Mouse (Mus musculus): ENCODE results near the gene Tfrc. TPM values are rescaled to one million over a fixed set of nuclear protein-coding genes. Genes with fewer than 3 reads are reported as not detected.

Tfrc gene
- total RNA-seq, 4 experiments from 2014 or later, result 17.5 to 46.5 (median 26.6) TPM

DNA sequence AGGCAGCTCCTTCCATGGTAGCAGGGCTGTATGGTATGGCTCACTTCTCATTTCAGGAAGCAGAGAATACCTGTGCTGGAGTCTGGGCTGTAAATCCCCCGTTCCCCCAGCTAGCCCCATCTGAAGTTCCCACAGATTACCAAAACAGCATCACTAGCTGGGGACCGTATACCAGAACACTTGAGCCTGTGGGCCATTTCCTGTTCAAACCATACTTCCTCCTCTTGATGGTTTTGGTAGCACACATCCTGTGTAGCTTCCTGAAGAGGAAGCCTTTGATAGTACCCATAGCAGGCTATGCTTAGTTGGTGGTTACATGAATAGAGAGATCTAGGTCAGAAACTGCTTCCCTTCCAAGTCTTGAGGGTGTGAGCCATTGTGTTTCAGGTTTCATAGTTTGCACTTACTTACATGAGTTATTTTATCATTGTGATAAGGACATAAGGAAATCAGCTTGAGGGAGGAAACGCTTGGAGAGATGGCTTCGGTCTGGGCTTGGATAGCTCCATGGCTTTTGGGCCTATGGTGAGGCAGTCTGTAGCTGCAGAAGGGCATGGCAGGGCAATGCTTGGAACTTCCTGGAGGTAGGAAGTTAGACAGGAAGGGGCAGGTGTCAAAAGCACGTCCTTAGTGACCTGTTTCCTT is 42.4 kb downstream of the Tfrc start:
- no peak for DNase-seq

DNA sequence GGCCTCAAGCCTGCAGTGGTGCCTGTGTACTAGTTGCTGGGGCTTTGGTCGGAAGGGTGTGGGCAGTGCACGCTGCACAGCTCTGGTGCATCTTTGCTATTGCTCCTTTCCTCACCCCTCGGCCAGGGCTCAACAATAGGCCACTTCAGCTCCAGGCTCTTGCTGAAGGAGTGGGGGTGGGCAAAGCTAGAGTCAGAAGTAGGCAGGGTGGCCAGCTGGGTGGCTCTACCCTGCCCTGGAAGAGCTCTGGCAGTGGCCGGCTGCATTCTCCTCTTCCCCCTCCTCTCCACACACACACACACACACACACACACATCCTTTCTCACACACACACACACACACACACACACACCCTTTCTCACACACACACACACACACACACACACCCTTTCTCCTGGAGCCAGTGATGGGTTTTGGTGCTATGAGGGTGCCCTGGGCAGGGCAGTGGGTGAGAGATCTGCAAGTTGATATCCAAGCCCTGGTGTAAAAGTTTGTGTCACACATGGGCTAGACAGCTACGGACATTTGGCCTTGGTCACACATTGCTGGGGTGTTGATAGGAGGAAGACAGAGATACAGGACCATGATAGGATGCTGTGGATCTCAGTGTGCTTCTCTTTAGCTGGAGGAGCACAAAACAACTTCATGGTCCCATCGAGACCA is 45.5 kb downstream of the Tfrc start:
- DNase-seq, result no peak

DNA sequence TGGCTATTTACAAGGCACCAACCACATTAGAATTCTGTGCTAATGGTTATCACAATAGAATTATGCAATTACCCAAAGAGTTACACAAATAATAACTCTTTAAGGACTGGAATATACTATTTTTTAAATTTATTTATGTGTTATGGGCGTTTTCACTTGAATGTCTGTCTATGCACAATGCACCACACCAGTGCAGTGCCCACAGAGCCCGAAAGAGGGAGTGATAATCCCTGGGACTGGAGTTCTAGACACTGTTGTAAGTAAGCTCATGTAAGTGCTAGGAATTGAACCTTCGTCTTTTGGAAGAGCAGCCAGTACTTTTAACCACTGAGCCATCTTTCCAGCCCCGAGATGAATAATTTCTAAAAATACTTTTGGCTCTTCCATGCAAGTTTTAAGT is 46.8 kb downstream of the Tfrc start:
- no peak for DNase-seq

DNA sequence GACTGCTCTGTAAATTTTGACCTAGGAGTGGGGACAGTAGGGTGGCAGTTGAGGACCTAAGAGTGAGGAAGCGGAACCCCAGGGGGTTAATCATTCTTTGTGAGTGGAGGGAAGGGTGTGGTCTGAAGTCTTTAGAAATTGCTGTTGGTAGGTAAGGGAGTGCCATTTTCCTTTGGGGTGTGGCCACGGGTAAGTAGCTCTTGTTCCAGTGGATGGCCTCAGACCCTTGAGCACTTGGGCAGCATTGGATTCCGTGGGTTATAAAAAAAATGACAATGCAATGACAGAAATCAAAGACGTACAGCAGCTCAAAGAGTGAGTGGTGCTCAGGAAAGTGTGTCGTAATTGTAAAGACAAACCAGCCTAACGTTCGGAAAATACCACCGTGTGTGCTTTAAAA is 47.6 kb downstream of the Tfrc start:
- DNase-seq, result no peak

DNA sequence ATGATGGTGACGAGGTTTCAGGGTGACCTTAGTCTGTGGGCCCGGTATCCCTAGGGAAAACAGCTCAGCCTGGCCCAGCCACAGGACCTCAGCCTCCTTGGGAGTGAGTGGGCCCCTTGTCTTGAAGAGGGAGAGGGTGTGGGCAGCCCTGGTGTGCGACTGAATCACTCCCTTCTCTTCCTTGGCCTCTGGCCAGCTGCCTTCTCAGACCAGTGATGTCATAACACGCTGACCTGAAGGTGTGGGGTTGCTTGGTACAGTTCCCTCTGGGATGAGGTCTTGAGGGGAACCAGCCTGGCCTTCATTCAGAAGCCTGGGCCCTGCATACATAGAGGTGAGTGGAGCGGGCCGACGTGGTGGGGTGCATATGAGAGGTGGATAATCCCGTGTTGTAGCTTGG is 48.1 kb downstream of the Tfrc start:
- DNase-seq, result no peak

DNA sequence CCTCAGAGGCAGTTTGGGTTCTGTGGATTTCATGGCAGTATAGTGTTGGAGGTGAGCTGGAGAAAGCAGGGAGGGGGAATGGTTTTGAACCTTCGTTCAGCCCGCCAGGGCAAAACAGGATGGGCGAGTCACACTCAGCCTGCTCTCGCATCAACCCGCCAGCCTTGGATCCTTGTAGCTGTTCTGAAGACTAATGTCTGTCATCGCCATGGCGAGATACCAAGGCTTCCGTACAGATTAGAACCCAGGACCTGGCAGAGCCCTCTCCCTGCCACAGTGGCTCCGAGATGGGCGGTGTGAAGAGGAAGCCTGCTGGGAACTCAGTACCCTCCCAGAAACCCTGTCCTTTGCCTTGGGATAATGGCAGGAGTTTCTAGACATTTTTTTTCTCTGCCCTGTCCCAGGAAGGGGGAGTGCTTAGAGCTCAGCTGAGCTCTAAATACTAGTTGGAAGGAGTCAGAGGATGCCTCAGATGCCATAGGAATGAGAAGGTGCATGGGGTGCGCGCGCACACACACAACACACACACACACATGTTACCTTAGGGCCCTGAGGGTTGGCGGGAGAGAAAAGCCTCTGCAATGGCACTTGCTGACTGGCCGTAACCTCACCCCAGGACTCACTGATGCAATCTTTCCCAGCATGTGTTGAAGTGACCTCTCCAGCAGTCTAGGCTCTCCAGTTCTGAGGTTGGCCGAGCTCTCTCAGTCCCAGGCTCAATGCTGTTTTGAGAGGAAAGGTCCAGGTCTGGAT is 49.0 kb downstream of the Tfrc start:
- no peak for DNase-seq

DNA sequence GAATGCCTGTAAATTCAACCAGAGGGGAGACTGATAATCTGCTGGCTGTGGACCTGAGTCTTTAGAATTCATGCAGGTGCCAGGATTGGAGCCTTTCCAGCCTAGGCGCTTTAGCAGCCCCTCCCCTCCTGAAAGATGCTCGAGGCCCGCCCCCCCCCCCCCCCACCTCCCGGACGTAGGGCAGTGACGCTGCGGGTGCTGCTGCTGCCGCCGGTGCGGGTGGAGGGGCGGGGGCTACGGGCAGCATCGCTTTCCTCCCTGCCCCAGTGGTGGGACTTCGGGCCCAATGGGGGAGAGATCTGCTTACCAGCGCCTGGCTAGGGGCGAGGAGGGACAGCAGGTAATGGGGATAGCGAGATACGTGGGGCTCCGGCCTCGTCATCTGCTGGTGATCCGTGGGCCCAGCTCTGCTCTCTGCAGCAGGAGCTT is 50.0 kb downstream of the Tfrc start:
- DNase-seq, result no peak

DNA sequence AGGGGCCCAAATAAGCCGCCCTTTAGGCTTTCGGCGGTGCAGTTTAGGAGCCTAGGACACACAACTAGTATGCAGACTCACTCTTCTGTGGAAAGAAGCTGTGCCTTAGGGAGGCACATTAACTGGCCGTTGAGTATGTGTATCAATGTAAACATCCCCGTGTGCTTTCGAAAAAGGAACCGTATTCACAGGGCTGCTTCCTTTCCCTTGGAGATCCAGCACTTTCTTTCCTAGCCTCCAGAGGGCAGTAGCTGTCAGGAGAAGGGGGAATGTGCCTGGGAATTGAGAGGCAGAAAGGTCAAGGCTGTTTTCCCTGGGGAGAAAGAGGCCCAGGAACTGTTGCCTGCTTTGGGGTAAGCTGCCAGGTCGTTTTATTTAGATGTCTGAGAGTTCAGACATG is 50.7 kb downstream of the Tfrc start:
- peak; percentile 72 for DNase-seq

DNA sequence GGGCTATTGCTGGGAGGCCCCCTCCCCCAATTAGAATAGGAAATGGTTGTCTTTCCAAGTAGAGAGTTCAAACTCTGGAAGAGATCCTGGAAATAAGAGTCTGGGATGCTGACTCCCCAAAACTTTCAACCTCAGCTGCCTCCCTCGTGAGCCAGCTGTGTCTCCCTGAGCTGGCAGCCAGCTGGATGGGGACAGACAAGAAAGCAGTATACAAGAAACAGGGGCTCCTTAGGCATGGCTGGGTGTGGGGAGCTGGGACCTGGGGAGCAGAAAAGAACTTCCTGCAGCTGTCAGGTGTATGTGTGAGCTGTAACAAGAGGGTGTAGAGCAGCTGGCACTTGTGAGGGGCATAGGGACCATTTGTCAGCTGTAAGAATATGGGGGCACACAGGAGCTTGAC is 51.4 kb downstream of the Tfrc start:
- DNase-seq, result no peak

DNA sequence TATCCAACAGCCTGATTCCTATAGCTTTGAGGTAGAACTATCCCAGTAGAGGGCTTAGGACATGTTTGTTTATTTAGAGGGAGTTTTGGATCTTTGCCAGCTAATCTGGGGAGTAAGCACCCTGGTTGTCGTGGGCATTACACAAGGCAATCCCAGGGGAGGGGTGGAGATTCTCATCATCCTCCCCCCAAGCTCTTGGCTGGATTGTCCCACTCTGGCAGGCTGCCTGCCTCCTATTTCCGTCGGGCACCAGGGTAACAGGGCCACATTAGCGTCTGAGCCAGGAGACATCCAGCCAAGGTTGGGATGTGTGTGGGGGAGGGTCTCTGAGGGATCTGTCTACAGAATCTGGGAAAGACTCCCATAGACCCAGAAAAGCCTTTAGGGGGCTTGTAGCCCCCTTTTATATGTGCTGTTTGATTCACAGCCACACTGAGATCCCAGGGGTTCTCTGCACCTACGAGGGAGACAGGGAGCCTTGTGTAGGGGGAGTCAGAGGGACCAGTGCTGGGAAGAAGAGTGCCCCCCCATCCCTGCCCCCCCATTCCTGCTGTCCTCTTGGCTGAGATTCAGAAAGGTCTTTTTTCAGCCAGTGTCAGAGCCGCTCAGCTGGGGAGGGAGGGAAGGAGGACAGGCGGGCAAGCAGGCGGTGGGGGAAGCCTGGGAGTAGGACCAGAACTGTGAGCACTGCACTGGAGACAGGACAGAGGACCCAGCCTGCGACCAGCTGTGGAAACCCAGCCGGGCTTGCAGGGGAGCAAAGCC is 52.0 kb downstream of the Tfrc start:
- peak; percentile 71 for DNase-seq

DNA sequence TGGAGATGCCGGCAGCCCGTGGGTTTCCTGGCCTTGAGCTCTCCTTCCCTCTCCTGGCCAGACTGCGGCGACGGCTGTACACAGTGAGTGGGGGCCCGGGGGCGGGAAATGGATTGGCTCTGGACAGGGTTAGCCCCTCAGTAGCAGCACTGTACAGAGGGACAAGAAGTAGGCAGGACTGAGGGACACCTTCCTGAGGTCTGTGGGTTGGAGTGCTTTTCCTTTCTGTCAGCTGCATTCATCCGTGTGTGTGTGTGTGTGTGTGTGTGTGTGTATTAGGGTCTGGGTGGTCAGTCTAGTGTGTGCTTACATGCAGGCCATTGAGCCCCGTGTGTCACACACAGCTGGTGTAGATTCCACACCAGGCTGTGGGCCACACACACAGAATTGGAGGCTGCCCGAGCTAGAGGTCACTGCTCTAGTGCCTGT is 52.8 kb downstream of the Tfrc start:
- no peak for DNase-seq

DNA sequence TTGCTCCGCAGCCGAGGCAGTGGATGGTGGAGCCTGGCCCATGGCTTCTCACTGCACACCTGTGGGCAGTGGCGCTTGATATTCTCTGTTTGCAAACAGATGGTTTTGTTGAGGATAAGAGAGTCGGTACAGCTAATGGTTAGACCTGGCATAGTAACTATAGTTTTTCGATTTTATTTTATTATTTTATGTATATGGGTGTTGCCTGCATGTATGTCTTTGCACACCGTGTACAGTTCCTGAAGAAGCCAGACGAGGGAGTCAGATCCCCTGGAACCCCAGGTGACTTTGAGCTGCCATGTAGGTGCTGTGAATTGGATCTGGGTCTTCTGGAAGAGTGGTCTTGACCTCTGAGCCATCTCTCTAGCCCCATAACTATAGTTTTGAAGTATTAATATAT is 53.7 kb downstream of the Tfrc start:
- DNase-seq, result no peak

DNA sequence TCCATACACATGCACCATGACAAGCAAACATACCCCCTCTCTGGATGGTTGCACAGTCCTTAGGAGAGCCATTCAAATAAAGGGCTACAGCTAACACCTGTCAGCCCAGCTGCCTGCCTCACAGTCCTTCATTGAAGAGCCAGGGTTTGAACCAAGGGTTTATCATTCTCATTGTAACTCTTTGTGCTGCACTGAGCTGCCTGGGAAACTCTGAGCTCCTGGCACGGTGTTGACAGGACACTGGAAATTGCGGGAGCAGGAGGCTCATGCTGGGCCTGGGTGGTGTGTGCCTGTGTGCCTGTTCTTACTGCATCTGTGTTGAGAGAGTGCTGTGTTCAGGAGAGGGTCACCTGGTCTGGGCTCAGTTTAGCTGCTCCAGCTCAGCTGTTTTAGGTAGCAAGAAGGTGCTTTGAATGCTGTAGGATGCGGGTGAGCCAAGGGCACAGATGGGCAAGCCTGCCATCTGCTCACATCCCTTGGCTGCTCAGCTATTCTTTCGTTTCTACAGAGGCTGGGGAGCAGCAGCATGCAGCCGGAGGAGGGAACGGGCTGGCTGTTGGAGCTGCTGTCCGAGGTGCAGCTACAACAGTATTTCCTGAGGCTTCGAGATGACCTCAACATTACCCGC is 54.6 kb downstream of the Tfrc start:
- no peak for DNase-seq

DNA sequence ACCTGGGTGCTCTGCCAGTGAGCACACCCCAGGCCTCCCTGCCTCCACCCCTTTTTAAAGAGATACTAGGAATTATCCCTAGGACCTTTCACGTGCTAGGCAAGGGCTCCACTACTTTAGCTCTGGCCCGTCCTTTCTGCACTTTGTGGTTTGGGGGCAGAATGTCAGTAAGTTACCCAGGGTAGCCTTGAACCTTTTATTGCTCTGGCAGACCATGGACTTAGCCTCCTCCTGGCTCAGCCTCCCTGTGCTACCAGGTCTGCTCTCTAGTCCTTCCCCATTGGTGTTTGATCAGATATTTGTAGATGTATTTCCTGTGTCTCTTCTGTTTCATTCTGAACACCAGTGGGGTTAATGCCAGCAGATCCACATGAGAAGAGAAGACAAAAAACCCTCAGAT is 55.5 kb downstream of the Tfrc start:
- no peak for DNase-seq

DNA sequence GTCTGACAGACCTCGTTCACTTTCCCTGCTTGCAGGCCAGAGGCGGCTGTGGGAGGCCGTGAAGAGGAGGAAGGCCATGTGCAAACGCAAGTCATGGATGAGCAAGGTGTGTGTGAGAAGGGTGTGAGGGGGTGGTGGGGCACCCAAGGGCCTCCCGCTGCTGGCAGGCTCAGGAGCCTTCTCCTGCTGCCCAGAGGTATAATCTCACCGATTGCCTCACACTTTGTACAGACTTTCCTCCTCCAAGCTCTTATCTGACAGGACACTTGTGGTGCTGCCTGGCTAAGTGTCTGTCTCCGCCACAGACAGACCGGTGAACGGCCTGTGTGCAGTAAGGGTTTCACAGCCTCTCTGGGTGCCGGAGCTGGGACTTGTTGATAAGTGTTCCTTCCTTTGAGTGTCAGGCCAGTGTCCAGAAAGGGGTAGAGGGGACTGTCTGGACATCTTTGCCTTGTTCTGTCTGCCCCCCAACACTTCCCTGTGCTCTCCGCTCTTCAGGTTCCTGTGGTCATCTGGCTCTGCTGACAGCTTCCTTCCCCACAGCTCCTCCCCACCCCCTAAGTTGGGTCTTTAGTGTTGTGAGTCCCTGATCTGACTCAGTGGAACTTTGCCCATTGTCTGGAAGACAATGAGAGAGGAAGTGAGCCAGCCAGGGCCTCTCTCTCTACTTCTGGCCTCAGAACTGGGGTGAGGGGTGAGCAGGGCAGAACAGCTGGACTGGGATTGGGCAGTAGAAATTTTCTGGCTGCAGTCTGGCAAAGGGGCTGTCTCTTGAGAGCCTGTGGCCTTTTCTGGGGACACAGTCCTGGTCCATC is 57.3 kb downstream of the Tfrc start:
- DNase-seq, result no peak

DNA sequence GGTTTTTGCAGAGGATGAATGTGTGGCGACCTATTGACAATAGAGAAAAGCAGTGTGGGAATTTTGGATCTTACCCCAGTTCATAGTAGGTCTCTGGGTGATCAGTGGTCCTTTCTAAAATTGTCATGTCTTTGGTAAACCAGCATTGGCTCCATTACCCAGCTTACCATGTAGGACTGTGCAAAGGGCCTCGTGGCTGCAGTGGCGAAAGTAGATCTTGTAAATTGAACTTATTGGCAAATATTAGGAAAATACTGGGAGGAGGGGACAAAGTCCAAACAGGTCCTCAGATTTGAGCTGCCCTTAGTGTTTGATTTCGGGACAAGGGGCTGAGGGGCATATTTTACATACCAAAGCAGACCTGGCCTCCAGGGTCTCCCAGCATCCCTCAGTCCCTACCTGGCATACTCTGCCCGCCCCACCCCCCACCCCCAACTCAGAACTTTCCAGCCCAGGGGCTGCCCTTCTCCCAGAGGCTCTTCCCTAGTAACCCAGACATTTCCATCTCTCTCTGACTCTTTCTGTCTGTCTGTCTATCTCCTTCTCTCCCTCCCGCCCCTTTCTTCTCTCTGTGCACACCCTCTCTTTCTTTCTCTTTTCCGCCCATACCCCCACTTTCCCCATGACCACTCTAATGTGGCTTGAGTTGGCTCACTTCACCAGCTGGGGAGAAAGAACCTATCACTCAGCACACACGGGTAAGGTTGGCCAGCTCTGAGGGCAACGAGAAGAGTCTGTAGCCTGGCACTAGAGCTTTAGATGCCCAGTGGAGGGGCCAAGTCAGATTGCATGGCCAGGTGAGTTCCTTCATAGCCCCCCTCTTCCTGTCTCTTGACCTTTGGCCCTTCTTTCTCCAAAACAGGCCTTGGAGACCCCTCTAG is 58.2 kb downstream of the Tfrc start:
- DNase-seq, result no peak

DNA sequence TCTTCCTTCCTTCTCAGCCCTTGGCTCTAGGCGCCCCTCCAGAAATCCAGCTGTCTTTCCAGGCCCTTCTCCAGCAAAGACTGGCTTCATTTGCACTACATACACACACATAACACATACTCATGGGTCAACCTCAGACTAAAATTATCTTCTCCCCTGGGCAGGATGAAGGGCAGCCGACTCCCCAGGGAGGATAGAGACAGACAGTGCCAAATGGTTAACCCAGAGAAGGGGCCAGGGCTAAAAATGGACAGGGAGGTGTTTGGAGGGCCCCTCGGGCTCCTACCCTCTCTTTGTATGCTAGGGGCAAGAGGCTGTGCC is 58.8 kb downstream of the Tfrc start:
- no peak for DNase-seq

DNA sequence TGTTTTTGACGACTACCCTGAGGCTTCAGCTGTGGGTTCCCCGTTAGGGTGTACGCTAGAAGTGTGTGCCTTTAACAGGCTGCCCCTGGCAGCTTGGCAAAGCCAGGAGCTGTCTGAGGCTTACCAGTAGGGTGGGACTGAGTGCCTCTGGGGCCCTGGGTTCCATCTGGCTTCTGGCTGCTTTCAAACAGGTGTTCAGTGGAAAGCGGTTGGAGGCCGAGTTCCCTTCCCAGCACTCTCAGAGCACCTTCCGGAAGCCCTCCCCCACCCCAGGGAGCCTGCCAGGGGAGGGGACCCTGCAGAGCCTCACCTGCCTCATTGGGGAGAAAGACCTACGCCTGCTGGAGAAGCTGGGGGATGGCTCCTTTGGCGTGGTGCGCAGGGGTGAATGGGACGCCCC is 59.3 kb downstream of the Tfrc start:
- no peak for DNase-seq

DNA sequence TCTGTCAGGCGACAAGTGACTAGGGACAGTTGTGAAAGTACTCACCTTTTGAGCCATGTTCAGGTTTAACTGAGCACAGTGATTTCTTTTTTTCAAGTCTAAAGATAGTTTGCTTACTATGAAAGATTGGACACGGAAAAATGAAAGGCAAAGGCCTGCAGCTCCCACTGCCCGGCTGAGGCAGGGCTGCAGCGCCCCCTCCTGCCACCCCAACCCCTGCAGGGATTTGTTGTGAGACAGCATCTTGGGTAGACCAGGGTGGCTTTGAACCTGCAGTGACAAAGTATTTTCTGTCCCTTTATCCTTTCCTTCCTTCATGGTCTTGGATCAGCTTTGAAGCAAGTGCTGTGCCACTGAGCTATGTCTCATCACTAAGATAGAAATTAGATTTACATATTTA is 59.8 kb downstream of the Tfrc start:
- DNase-seq, result no peak

DNA sequence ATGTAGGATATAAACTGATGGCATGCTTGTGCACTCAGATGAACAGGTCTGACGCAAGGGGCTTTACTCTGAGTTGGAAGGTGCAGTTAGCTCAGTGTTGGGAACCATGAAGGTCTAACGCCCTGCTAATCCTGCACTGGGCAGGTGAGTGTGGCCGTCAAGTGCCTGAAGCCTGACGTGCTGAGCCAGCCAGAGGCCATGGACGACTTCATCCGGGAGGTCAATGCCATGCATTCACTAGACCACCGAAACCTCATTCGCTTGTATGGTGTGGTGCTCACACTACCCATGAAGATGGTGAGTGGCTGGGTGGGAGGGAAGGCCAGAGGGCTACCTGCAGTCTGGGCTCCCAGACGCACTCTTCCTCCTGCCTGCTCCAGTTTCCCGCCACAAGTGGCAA is 60.5 kb downstream of the Tfrc start:
- no peak for DNase-seq
